Mouse (Mus musculus): ENCODE results near the gene Calm1.

DNA sequence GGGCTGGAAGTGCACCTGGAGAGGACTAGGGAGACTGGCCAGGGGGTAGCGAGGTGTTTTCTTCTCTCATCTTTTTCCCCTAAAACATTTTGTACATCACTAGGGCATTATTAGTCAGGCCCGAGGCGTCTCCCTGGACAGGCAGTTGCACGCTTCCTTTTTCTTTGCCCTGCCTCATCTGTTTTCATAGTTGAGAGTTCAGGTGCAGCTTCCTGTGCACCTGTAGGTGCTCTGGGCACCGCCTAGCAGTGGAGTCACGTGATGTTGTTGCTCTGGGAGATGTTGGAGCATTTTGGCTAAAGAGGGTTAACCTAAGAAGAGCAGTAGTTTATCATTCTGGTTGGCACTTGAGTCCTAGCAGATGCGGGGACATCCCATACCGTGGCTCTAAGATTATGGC is 5.9 kb downstream of the Calm1 start:
- TF ChIP-seq POLR2A (IDR thresholded peaks at IDR 0.05; ENCODE audit: borderline replicate concordance, control insufficient read depth, low read depth, low read length) = no peak
- TF ChIP-seq CTCF (IDR thresholded peaks at IDR 0.05; ENCODE audit: control insufficient read depth, insufficient read depth, low read length) = no peak
